Mouse (Mus musculus): ENCODE measurements around the gene Amer2. TPM values are rescaled to one million over a fixed set of nuclear protein-coding genes. Genes with fewer than 3 reads are reported as not detected.

Amer2 gene
- polyA plus RNA-seq, 1 experiment from 2014 or later: 0.50 TPM

DNA sequence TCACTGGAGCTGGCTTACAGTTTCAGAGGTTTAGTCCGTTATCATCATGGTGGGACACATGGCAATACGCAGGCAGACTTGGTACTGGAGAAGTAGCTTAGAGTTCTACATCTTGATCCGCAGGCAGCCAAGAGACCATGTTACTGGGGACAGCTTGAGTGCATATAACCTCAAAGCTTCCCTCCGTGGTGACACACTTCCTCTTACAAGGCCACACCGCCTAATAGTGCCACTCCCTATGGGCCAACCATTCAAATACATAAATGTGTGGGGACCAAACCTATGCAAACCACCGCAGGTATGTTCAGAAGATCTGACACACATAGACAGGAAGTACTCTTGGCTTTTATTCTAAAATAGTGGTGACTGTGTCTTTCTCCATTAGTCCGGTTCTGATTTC is 52.5 kb downstream of the Amer2 start:
- ATAC-seq (replicated peaks; ENCODE audit: insufficient number of reproducible peaks, low FRiP score, low TSS enrichment): no peak
- H3K4me1 ChIP-seq (ENCODE audit: control insufficient read depth, insufficient read depth, low read length): peaks cover 9% of the 10 kb centered on the region; the same call in 1 of the 2 replicates
- no peaks in the 10 kb centered on the region for H3K9me3 ChIP-seq (replicated peaks; ENCODE audit: control insufficient read depth, low read length)
- H3K27me3 ChIP-seq (ENCODE audit: control insufficient read depth, insufficient read depth, low read length): no peaks in the 10 kb centered on the region
- H3K36me3 ChIP-seq (ENCODE audit: control insufficient read depth, insufficient read depth, low read length): no peaks in the 10 kb centered on the region
- no peak overlapping the region for H3K27ac ChIP-seq (ENCODE audit: low read depth, low read length)
- no peak overlapping the region for H3K4me3 ChIP-seq (ENCODE audit: low read depth, low read length)
- H3K4me2 ChIP-seq: no peak overlapping the region
- WGBS (ENCODE audit: insufficient replicate concordance): 79% methylated on average over 7 of the region's 7 CpGs
- no peak overlapping the region for H3K9ac ChIP-seq (ENCODE audit: low read depth, low read length)

- H3K4me3 ChIP-seq (ENCODE audit: low read depth, low read length): no peak overlapping the region
- 17% methylated on average over 3 of the region's 3 CpGs for WGBS (ENCODE audit: insufficient replicate concordance)
- H3K36me3 ChIP-seq (ENCODE audit: control insufficient read depth, insufficient read depth, low read length): no peaks in the 10 kb centered on the region
- H3K27ac ChIP-seq (ENCODE audit: low read depth, low read length): no peak overlapping the region
- H3K4me2 ChIP-seq: no peak overlapping the region
- no peaks in the 10 kb centered on the region for H3K9me3 ChIP-seq (replicated peaks; ENCODE audit: control insufficient read depth, low read length)
- H3K9ac ChIP-seq (ENCODE audit: low read depth, low read length): no peak overlapping the region
- H3K4me1 ChIP-seq (ENCODE audit: control insufficient read depth, insufficient read depth, low read length): peaks cover 9% of the 10 kb centered on the region; the same call in 1 of the 2 replicates
- H3K27me3 ChIP-seq (ENCODE audit: control insufficient read depth, insufficient read depth, low read length): no peaks in the 10 kb centered on the region
- no peak; the same call in 1 of the 2 replicates for ATAC-seq (replicated peaks; ENCODE audit: insufficient number of reproducible peaks, low FRiP score, low TSS enrichment)
These were observed 54.8 kb downstream of the Amer2 start for GRCm38 (mm10) chr14:60427896-60428295.

- Histone ChIP-seq H3K27ac (ENCODE audit: low read depth, low read length) (no peak overlapping the region), H3K27me3 (ENCODE audit: control insufficient read depth, insufficient read depth, low read length) (no peaks in the 10 kb centered on the region)
- WGBS (ENCODE audit: insufficient replicate concordance): 65% methylated on average over 6 of the region's 6 CpGs
These were observed 56.5 kb downstream of the Amer2 start for GRCm38 (mm10) chr14:60429513-60429912.

GRCm38 (mm10) chr14:60431515-60431914 is 58.5 kb downstream of the Amer2 start:
- Histone ChIP-seq H3K4me3 (ENCODE audit: low read depth, low read length) (no peak overlapping the region), H3K9me3 (replicated peaks; ENCODE audit: control insufficient read depth, low read length) (no peaks in the 10 kb centered on the region), H3K4me2 (no peak overlapping the region), H3K9ac (ENCODE audit: low read depth, low read length) (no peak overlapping the region), H3K27ac (ENCODE audit: low read depth, low read length) (no peak overlapping the region), H3K27me3 (ENCODE audit: control insufficient read depth, insufficient read depth, low read length) (no peaks in the 10 kb centered on the region), H3K36me3 (ENCODE audit: control insufficient read depth, insufficient read depth, low read length) (no peaks in the 10 kb centered on the region), H3K4me1 (ENCODE audit: control insufficient read depth, insufficient read depth, low read length) (peaks cover 9% of the 10 kb centered on the region; the same call in 1 of the 2 replicates)
- no peak for ATAC-seq (replicated peaks; ENCODE audit: insufficient number of reproducible peaks, low FRiP score, low TSS enrichment)
- 69% methylated on average over 5 of the region's 5 CpGs for WGBS (ENCODE audit: insufficient replicate concordance)

More at GRCm38 (mm10) chr14:60429513-60429912, 56.5 kb downstream of the Amer2 start:
- peaks cover 9% of the 10 kb centered on the region; the same call in 1 of the 2 replicates for H3K4me1 ChIP-seq (ENCODE audit: control insufficient read depth, insufficient read depth, low read length)
- no peak overlapping the region for H3K4me3 ChIP-seq (ENCODE audit: low read depth, low read length)
- no peak for ATAC-seq (replicated peaks; ENCODE audit: insufficient number of reproducible peaks, low FRiP score, low TSS enrichment)
- H3K4me2 ChIP-seq: no peak overlapping the region
- no peaks in the 10 kb centered on the region for H3K9me3 ChIP-seq (replicated peaks; ENCODE audit: control insufficient read depth, low read length)
- no peak overlapping the region for H3K9ac ChIP-seq (ENCODE audit: low read depth, low read length)
- no peaks in the 10 kb centered on the region for H3K36me3 ChIP-seq (ENCODE audit: control insufficient read depth, insufficient read depth, low read length)

- Histone ChIP-seq H3K4me1 (ENCODE audit: control insufficient read depth, insufficient read depth, low read length) (peaks cover 8% of the 10 kb centered on the region; the same call in 1 of the 2 replicates), H3K36me3 (ENCODE audit: control insufficient read depth, insufficient read depth, low read length) (no peaks in the 10 kb centered on the region), H3K27me3 (ENCODE audit: control insufficient read depth, insufficient read depth, low read length) (no peaks in the 10 kb centered on the region), H3K4me3 (ENCODE audit: low read depth, low read length) (no peak overlapping the region), H3K27ac (ENCODE audit: low read depth, low read length) (no peak overlapping the region), H3K9me3 (replicated peaks; ENCODE audit: control insufficient read depth, low read length) (no peaks in the 10 kb centered on the region), H3K9ac (ENCODE audit: low read depth, low read length) (no peak overlapping the region), H3K4me2 (no peak overlapping the region)
- no peak for ATAC-seq (replicated peaks; ENCODE audit: insufficient number of reproducible peaks, low FRiP score, low TSS enrichment)
- 70% methylated on average over 2 of the region's 2 CpGs for WGBS (ENCODE audit: insufficient replicate concordance)
These were observed 59.1 kb downstream of the Amer2 start for GRCm38 (mm10) chr14:60432136-60432535.

DNA sequence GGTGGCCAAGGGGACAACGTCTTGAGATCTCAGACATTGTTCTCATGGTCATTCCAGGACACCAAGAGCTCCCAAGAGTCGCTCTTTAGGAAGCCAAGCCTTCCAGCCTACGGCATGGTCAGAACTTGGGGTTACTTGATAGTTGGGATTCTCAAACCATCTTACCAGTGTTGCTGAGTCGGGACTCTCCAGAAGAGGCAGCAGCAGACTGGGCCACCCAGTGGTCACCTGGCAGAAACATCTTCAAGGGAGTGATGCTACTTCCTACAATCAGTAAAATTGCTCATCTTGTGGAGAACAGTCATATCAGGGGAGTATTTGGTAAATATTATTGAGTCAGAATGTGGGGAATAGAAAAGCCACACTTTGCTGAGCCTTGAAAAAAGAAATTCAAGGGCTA is 62.5 kb downstream of the Amer2 start:
- no peak overlapping the region for H3K4me3 ChIP-seq (ENCODE audit: low read depth, low read length)
- H3K9ac ChIP-seq (ENCODE audit: low read depth, low read length): no peak overlapping the region
- H3K4me1 ChIP-seq (ENCODE audit: control insufficient read depth, insufficient read depth, low read length): no peaks in the 10 kb centered on the region
- no peaks in the 10 kb centered on the region for H3K36me3 ChIP-seq (ENCODE audit: control insufficient read depth, insufficient read depth, low read length)
- H3K9me3 ChIP-seq (replicated peaks; ENCODE audit: control insufficient read depth, low read length): no peaks in the 10 kb centered on the region
- H3K27me3 ChIP-seq (ENCODE audit: control insufficient read depth, insufficient read depth, low read length): no peaks in the 10 kb centered on the region
- WGBS (ENCODE audit: insufficient replicate concordance): 62% methylated on average over 4 of the region's 4 CpGs
- no peak overlapping the region for H3K4me2 ChIP-seq
- H3K27ac ChIP-seq (ENCODE audit: low read depth, low read length): no peak overlapping the region
- ATAC-seq (replicated peaks; ENCODE audit: insufficient number of reproducible peaks, low FRiP score, low TSS enrichment): no peak

- no peak overlapping the region for H3K27ac ChIP-seq (ENCODE audit: low read depth, low read length)
- H3K4me2 ChIP-seq: no peak overlapping the region
- no peak for ATAC-seq (replicated peaks; ENCODE audit: insufficient number of reproducible peaks, low FRiP score, low TSS enrichment)
These were observed 63.3 kb downstream of the Amer2 start for GRCm38 (mm10) chr14:60436364-60436763.

More at GRCm38 (mm10) chr14:60436364-60436763, 63.3 kb downstream of the Amer2 start:
- Histone ChIP-seq H3K27me3 (ENCODE audit: control insufficient read depth, insufficient read depth, low read length) (no peaks in the 10 kb centered on the region), H3K4me3 (ENCODE audit: low read depth, low read length) (no peak overlapping the region), H3K9ac (ENCODE audit: low read depth, low read length) (no peak overlapping the region), H3K4me1 (ENCODE audit: control insufficient read depth, insufficient read depth, low read length) (no peaks in the 10 kb centered on the region), H3K36me3 (ENCODE audit: control insufficient read depth, insufficient read depth, low read length) (no peaks in the 10 kb centered on the region), H3K9me3 (replicated peaks; ENCODE audit: control insufficient read depth, low read length) (no peaks in the 10 kb centered on the region)

Other genes with a start within 250 kb of the Amer2 start
- 6.8 and 7.8 TPM in 2 replicates for gene Atp8a2, start 176.1 kb upstream of the Amer2 start, polyA plus RNA-seq (2014; fragmentation: Nextera tagmentation; extraction: Ambion mirVana)
- gene Nupl1, start 121.8 kb upstream of the Amer2 start, polyA plus RNA-seq (2014; fragmentation: Nextera tagmentation; extraction: Ambion mirVana): 0.07 TPM in 1 of 2 replicates, not detected in the other
- gene Gm49336, start 121.8 kb upstream of the Amer2 start, polyA plus RNA-seq (2014; fragmentation: Nextera tagmentation; extraction: Ambion mirVana): 50.6 and 55.3 TPM in 2 replicates
- 27.7 and 33.7 TPM in 2 replicates for gene Mtmr6, start 108.0 kb upstream of the Amer2 start, polyA plus RNA-seq (2014; fragmentation: Nextera tagmentation; extraction: Ambion mirVana)

All from heart, embryonic 11.5 days (tissue).